Mouse (Mus musculus): ENCODE data around the gene Crisp1.

DNA sequence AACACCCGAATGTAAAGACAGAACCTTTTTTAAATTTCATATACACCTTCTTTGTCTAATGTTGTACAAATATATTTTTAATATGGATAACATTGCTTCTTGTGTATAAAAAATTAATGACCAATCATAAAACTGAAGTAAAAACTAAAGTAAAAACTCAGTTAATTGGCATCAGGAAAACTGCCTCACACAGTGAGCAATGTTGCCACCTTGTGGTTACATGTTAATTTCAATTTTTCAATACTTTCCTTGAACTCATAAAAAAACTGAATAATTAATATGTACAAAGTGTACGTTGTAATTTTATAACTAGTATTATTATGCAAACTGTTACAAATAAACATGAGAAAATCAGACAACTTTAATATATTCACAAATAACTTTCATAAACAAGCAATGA lies 33.6 kb downstream of the Crisp1 start:
- TF ChIP-seq TCF12 (IDR thresholded peaks at IDR 0.05; ENCODE audit: low read depth, low read length) (no peak), CTCF (IDR thresholded peaks at IDR 0.05 in 2 of 3, conservative IDR thresholded peaks at IDR 0.05 in 1 of 3; ENCODE audit: control insufficient read depth in 1 of 3, insufficient read depth in 1 of 3, low read depth in 2 of 3, low read length in 3 of 3, poor library complexity in 1 of 3, severe bottlenecking in 1 of 3) (peak in 2 of 3 experiments; percentile 13 to 69; a peak in 3 of 6 replicates), ZKSCAN1 (IDR thresholded peaks at IDR 0.05; ENCODE audit: low read depth, low read length) (no peak), EP300 (IDR thresholded peaks at IDR 0.05; ENCODE audit: low read depth in 1 of 2, low read length in 2 of 2) (no peak), KAT2A (conservative IDR thresholded peaks at IDR 0.05; ENCODE audit: low read depth, low read length) (no peak), USF1 (IDR thresholded peaks at IDR 0.05; ENCODE audit: low read depth, low read length) (no peak), ZC3H11A (IDR thresholded peaks at IDR 0.05; ENCODE audit: low read depth, low read length) (peak; percentile 72), TAL1 (IDR thresholded peaks at IDR 0.05; ENCODE audit: low read length) (no peak), POLR2A (IDR thresholded peaks at IDR 0.05; ENCODE audit: control insufficient read depth in 1 of 2, insufficient read depth in 1 of 2, low read depth in 1 of 2, low read length in 2 of 2, poor library complexity in 1 of 2) (no peak), RCOR1 (IDR thresholded peaks at IDR 0.05; ENCODE audit: low read depth, low read length) (no peak), SIN3A (IDR thresholded peaks at IDR 0.05; ENCODE audit: low read length) (no peak), RAD21 (IDR thresholded peaks at IDR 0.05; ENCODE audit: low read depth, low read length) (peak; percentile 81), HCFC1 (IDR thresholded peaks at IDR 0.05; ENCODE audit: low read depth, low read length) (no peak)
